Mouse (Mus musculus): Measurements from ENCODE around the gene Gm26602.

Gm26602 gene

GRCm38 (mm10) chr10:79933145-79933679 is 22.6 kb downstream of the Gm26602 start:
- no peak for DNase-seq (ENCODE audit: low spot score)

- no peak for DNase-seq (ENCODE audit: low spot score)
Measured at GRCm38 (mm10) chr10:79933861-79934260, 23.2 kb downstream of the Gm26602 start.

GRCm38 (mm10) chr10:79934272-79934721 is 23.6 kb downstream of the Gm26602 start:
- peak; percentile 95 for DNase-seq (ENCODE audit: low spot score)

GRCm38 (mm10) chr10:79934794-79935569 is 24.3 kb downstream of the Gm26602 start:
- DNase-seq (ENCODE audit: low spot score): no peak

- peak; percentile 70 for DNase-seq (ENCODE audit: low spot score)
Measured at GRCm38 (mm10) chr10:79936284-79936910, 25.7 kb downstream of the Gm26602 start.

GRCm38 (mm10) chr10:79936911-79937441 is 26.3 kb downstream of the Gm26602 start:
- no peak for DNase-seq (ENCODE audit: low spot score)

- DNase-seq (ENCODE audit: low spot score): no peak
Measured at GRCm38 (mm10) chr10:79937775-79938526, 27.3 kb downstream of the Gm26602 start.

GRCm38 (mm10) chr10:79940749-79941148 is 30.1 kb downstream of the Gm26602 start:
- no peak for DNase-seq (ENCODE audit: low spot score)

- no peak for DNase-seq (ENCODE audit: low spot score)
Measured at GRCm38 (mm10) chr10:79942988-79943387, 32.3 kb downstream of the Gm26602 start.

- DNase-seq (ENCODE audit: low spot score): no peak
Measured at GRCm38 (mm10) chr10:79943471-79943901, 32.8 kb downstream of the Gm26602 start.

- DNase-seq (ENCODE audit: low spot score): no peak
Measured at GRCm38 (mm10) chr10:79945507-79946234, 35.0 kb downstream of the Gm26602 start.

GRCm38 (mm10) chr10:79946752-79947322 is 36.2 kb downstream of the Gm26602 start:
- no peak for DNase-seq (ENCODE audit: low spot score)

GRCm38 (mm10) chr10:79947502-79947901 is 36.8 kb downstream of the Gm26602 start:
- DNase-seq (ENCODE audit: low spot score): no peak

GRCm38 (mm10) chr10:79949873-79950272 is 39.2 kb downstream of the Gm26602 start:
- no peak for DNase-seq (ENCODE audit: low spot score)

- DNase-seq (ENCODE audit: low spot score): no peak
Measured at GRCm38 (mm10) chr10:79950661-79951060, 40.0 kb downstream of the Gm26602 start.

- peak; percentile 31 for DNase-seq (ENCODE audit: low spot score)
Measured at GRCm38 (mm10) chr10:79953946-79954345, 43.3 kb downstream of the Gm26602 start.

- DNase-seq (ENCODE audit: low spot score): no peak
Measured at GRCm38 (mm10) chr10:79955691-79956090, 45.0 kb downstream of the Gm26602 start.

- DNase-seq (ENCODE audit: low spot score): no peak
Measured at GRCm38 (mm10) chr10:79956643-79957154, 46.0 kb downstream of the Gm26602 start.

- peak; percentile 86 for DNase-seq (ENCODE audit: low spot score)
Measured at GRCm38 (mm10) chr10:79958140-79958816, 47.6 kb downstream of the Gm26602 start.

GRCm38 (mm10) chr10:79959412-79959811 is 48.8 kb downstream of the Gm26602 start:
- peak; percentile 50 for DNase-seq (ENCODE audit: low spot score)
